Mouse (Mus musculus): Measurements from ENCODE around the gene Il17rd.

DNA sequence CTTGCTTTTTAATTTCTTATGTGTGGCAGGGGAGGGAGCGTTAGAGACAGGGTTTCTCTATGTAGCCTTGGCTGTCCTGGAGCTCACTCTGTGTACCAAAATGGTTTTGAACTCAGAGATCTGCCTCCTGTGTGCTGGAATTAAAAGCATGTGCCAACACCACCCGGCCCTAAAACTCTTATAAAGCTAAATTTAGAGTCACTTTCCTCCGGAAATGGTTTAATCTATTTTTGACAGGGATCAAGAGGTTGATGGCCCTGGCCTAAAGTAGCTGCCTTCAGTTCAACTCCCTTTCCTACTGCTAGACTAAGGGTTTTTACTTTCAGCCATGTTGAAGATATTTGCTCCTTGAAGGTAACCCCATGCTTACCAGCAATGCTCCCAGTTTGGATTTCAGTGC is 45.3 kb upstream of the Il17rd start:
- TF ChIP-seq ZKSCAN1 (IDR thresholded peaks at IDR 0.05; ENCODE audit: low read depth, low read length) (no peak), JUND (IDR thresholded peaks at IDR 0.05; ENCODE audit: low read depth, low read length) (no peak)
